Mouse (Mus musculus) liver, adult 2 months (tissue): Measurements from ENCODE around the gene Ptgfrn. TPM values are rescaled to one million over a fixed set of nuclear protein-coding genes. Genes with fewer than 3 reads are reported as not detected.

Experiments
- DNase-seq: peaks from one replicate; pipeline ENCODE4 v3.0.0-alpha.2; 2011; ENCODE audit warnings: low read depth, low spot score; ENCODE audit errors: extremely low read depth
- H3K27ac ChIP-seq: fragments of 200-500 bp; replicated peaks from 2 replicates; pipeline ENCODE4 v1.5.1; 2012; ENCODE audit warnings: low read depth, mild to moderate bottlenecking, control low read depth, inconsistent platforms, low read length; ENCODE audit not compliant: insufficient read depth
- H3K27me3 ChIP-seq: fragments of 200-500 bp; 2 replicates; pipeline ENCODE4 v1.6.1; 2012; ENCODE audit warnings: mild to moderate bottlenecking, moderate library complexity, low read length, inconsistent platforms; ENCODE audit not compliant: control insufficient read depth, insufficient read depth
- H3K36me3 ChIP-seq: fragments of 200-500 bp; 2 replicates; pipeline ENCODE4 v1.6.1; 2012; ENCODE audit warnings: low read length, inconsistent platforms; ENCODE audit not compliant: control insufficient read depth, insufficient read depth
- H3K4me1 ChIP-seq: fragments of 200-500 bp; 2 replicates; pipeline ENCODE4 v1.6.1; 2011; ENCODE audit warnings: low read length; ENCODE audit not compliant: control insufficient read depth, insufficient read depth
- H3K4me3 ChIP-seq: fragments of 200-500 bp; 2 replicates; pipeline ENCODE4 v1.5.1; 2011; ENCODE audit warnings: low read depth, mild to moderate bottlenecking, control low read depth, low read length, moderate library complexity; ENCODE audit not compliant: insufficient read depth
- H3K79me2 ChIP-seq: fragments of 200-500 bp; 2 replicates; pipeline ENCODE4 v1.6.1; 2012; ENCODE audit warnings: inconsistent platforms, mild to moderate bottlenecking, low read length, moderate library complexity; ENCODE audit not compliant: control insufficient read depth, insufficient read depth
- H3K9ac ChIP-seq: fragments of 200-500 bp; 2 replicates; pipeline ENCODE4 v1.6.1; 2012; ENCODE audit warnings: low read depth, mild to moderate bottlenecking, control low read depth, inconsistent platforms, low read length
- CTCF ChIP-seq: fragments of 200-500 bp; IDR thresholded peaks from 2 replicates; pipeline ENCODE4 v1.5.1; 2011; ENCODE audit warnings: low read depth, low read length, control low read depth
- POLR2A ChIP-seq: fragments of 200-500 bp; IDR thresholded peaks from 2 replicates; pipeline ENCODE4 v1.6.1; 2011; ENCODE audit warnings: low read length, control low read depth; ENCODE audit not compliant: insufficient read depth; ENCODE audit errors: extremely low read depth
- WGBS: fragments of 180-500 bp; shearing (Covaris S2); methylation state at CpG from one replicate; pipeline ENCODE4 v1.1.7; 2018; 5-methylcytosine and 5-hydroxymethylcytosine counted together
- polyA plus RNA-seq: library from polyadenylated mRNA; depleted of rRNA; stranded (reverse); fragments of >200 nt; gene quantifications from 2 replicates; pipeline ENCODE4 v1.2.3, GENCODE M21; 2012
- total RNA-seq: library from RNA; depleted of rRNA; stranded (reverse); fragments of >200 nt; gene quantifications from 2 replicates; pipeline ENCODE4 v1.2.3, GENCODE M21; 2014

Ptgfrn gene
- total and polyA plus RNA-seq, 2 experiments, result 0.88 to 1.8 TPM

GRCm38 (mm10) chr3:101070230-101070795, 39.8 kb downstream of the Ptgfrn start:
- Histone ChIP-seq H3K27me3 (no peaks in the 10 kb centered on the region), H3K9ac (no peak overlapping the region), H3K4me1 (no peaks in the 10 kb centered on the region), H3K79me2 (no peaks in the 10 kb centered on the region), H3K27ac (no peak overlapping the region), H3K4me3 (no peak overlapping the region), H3K36me3 (no peaks in the 10 kb centered on the region)
- TF ChIP-seq POLR2A (no peak), CTCF (no peak)
- DNase-seq, result no peak
- WGBS, result 78% methylated on average over 10 of the region's 10 CpGs

- 77% methylated on average over 5 of the region's 5 CpGs for WGBS
- no peaks in the 10 kb centered on the region for H3K4me1 ChIP-seq
- DNase-seq, result no peak
- H3K9ac ChIP-seq, result no peak overlapping the region
- no peaks in the 10 kb centered on the region for H3K79me2 ChIP-seq
- TF ChIP-seq CTCF (no peak), POLR2A (no peak)
- H3K4me3 ChIP-seq, result no peak overlapping the region
- no peaks in the 10 kb centered on the region for H3K27me3 ChIP-seq
- no peaks in the 10 kb centered on the region for H3K36me3 ChIP-seq
- no peak overlapping the region for H3K27ac ChIP-seq
Observed at GRCm38 (mm10) chr3:101068701-101069100, 41.4 kb downstream of the Ptgfrn start.

- Histone ChIP-seq H3K27ac (no peak overlapping the region), H3K9ac (no peak overlapping the region), H3K27me3 (no peaks in the 10 kb centered on the region), H3K4me1 (no peaks in the 10 kb centered on the region), H3K36me3 (no peaks in the 10 kb centered on the region), H3K4me3 (no peak overlapping the region), H3K79me2 (no peaks in the 10 kb centered on the region)
- TF ChIP-seq POLR2A, result no peak
- TF ChIP-seq CTCF, result no peak
- 86% methylated on average over 6 of the region's 6 CpGs for WGBS
- DNase-seq, result no peak
Observed at GRCm38 (mm10) chr3:101066175-101066574, 43.9 kb downstream of the Ptgfrn start.

GRCm38 (mm10) chr3:101061865-101062585, 48.1 kb downstream of the Ptgfrn start:
- DNase-seq, result no peak
- Histone ChIP-seq H3K4me1 (no peaks in the 10 kb centered on the region), H3K9ac (no peak overlapping the region), H3K36me3 (no peaks in the 10 kb centered on the region), H3K4me3 (no peak overlapping the region), H3K27me3 (no peaks in the 10 kb centered on the region), H3K27ac (no peak overlapping the region), H3K79me2 (no peaks in the 10 kb centered on the region)
- TF ChIP-seq POLR2A (no peak), CTCF (no peak)
- 90% methylated on average over 7 of the region's 7 CpGs for WGBS

- H3K4me1 ChIP-seq, result no peaks in the 10 kb centered on the region
- DNase-seq, result no peak
- H3K79me2 ChIP-seq, result no peaks in the 10 kb centered on the region
- no peak overlapping the region for H3K9ac ChIP-seq
- no peak overlapping the region for H3K27ac ChIP-seq
- 80% methylated on average over 4 of the region's 4 CpGs for WGBS
- no peak for TF ChIP-seq CTCF
- no peak for TF ChIP-seq POLR2A
- no peaks in the 10 kb centered on the region for H3K27me3 ChIP-seq
- no peaks in the 10 kb centered on the region for H3K36me3 ChIP-seq
- H3K4me3 ChIP-seq, result no peak overlapping the region
Observed at GRCm38 (mm10) chr3:101059214-101059613, 50.9 kb downstream of the Ptgfrn start.

- no peak overlapping the region for H3K9ac ChIP-seq
- no peaks in the 10 kb centered on the region for H3K27me3 ChIP-seq
- TF ChIP-seq POLR2A, result no peak
- TF ChIP-seq CTCF, result no peak
- no peaks in the 10 kb centered on the region for H3K36me3 ChIP-seq
- no peak overlapping the region for H3K27ac ChIP-seq
- H3K4me1 ChIP-seq, result no peaks in the 10 kb centered on the region
- WGBS, result 77% methylated on average over 2 of the region's 2 CpGs
- no peak overlapping the region for H3K4me3 ChIP-seq
- H3K79me2 ChIP-seq, result no peaks in the 10 kb centered on the region
- no peak for DNase-seq
Observed at GRCm38 (mm10) chr3:101058203-101058602, 51.9 kb downstream of the Ptgfrn start.
